Mouse (Mus musculus): Measurements from ENCODE around the gene Ptrh2. TPM values are rescaled to one million over a fixed set of nuclear protein-coding genes. Genes with fewer than 3 reads are reported as not detected.

Ptrh2 gene
- polyA plus RNA-seq, 1 experiment from 2014 or later: 44.8 TPM

GRCm38 (mm10) chr11:86662986-86663895 is 20.5 kb upstream of the Ptrh2 start:
- no peaks in the 10 kb centered on the region; the same call in 1 of the 2 replicates for H3K36me3 ChIP-seq (ENCODE audit: control insufficient read depth, insufficient read depth, low read length)
- ATAC-seq (replicated peaks; ENCODE audit: low FRiP score): no peak
- H3K4me2 ChIP-seq (ENCODE audit: low read depth, low read length, severe bottlenecking): no peak overlapping the region
- H3K9ac ChIP-seq (ENCODE audit: low read length): no peak overlapping the region
- H3K4me3 ChIP-seq (ENCODE audit: low read depth, low read length): no peak overlapping the region
- H3K27me3 ChIP-seq (ENCODE audit: control insufficient read depth, insufficient read depth, low read length): no peaks in the 10 kb centered on the region
- DNase-seq (ENCODE audit: low spot score): no peak
- H3K4me1 ChIP-seq (replicated peaks; ENCODE audit: control insufficient read depth, insufficient read depth, low read length): no peaks in the 10 kb centered on the region
- WGBS: 94% methylated on average over 8 of the region's 8 CpGs
- H3K27ac ChIP-seq (ENCODE audit: low read depth, low read length): no peak overlapping the region
- no peaks in the 10 kb centered on the region for H3K9me3 ChIP-seq (ENCODE audit: control insufficient read depth, low read length)

DNA sequence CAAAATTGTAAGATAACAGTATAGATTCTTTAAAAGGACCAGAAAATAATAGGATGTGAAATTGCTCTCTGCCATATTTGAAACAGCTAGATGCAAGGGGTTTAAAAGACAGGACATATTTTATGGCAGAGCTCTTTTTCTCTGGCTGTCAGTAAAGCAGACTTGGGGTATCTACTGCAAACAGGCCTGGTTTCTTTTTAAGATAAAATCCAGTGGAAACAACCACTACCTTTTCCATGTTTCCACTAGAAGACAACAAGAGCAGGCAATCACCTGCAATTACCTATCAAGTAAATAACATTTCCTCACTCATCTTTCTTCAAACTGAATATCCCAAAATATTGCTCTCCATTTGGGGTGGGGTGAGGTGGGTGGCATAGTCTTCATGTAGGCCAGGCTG is 19.8 kb upstream of the Ptrh2 start:
- Histone ChIP-seq H3K27ac (ENCODE audit: low read depth, low read length) (no peak overlapping the region), H3K4me3 (ENCODE audit: low read depth, low read length) (no peak overlapping the region), H3K9me3 (ENCODE audit: control insufficient read depth, low read length) (no peaks in the 10 kb centered on the region), H3K4me2 (ENCODE audit: low read depth, low read length, severe bottlenecking) (no peak overlapping the region), H3K36me3 (ENCODE audit: control insufficient read depth, insufficient read depth, low read length) (no peaks in the 10 kb centered on the region; the same call in 1 of the 2 replicates), H3K4me1 (replicated peaks; ENCODE audit: control insufficient read depth, insufficient read depth, low read length) (no peaks in the 10 kb centered on the region), H3K9ac (ENCODE audit: low read length) (no peak overlapping the region), H3K27me3 (ENCODE audit: control insufficient read depth, insufficient read depth, low read length) (no peaks in the 10 kb centered on the region)
- DNase-seq (ENCODE audit: low spot score) (no peak), ATAC-seq (replicated peaks; ENCODE audit: low FRiP score) (no peak)

GRCm38 (mm10) chr11:86664406-86664805 is 19.4 kb upstream of the Ptrh2 start:
- Histone ChIP-seq H3K9ac (ENCODE audit: low read length) (no peak overlapping the region), H3K27ac (ENCODE audit: low read depth, low read length) (no peak overlapping the region), H3K27me3 (ENCODE audit: control insufficient read depth, insufficient read depth, low read length) (no peaks in the 10 kb centered on the region), H3K4me2 (ENCODE audit: low read depth, low read length, severe bottlenecking) (no peak overlapping the region), H3K4me3 (ENCODE audit: low read depth, low read length) (no peak overlapping the region), H3K4me1 (replicated peaks; ENCODE audit: control insufficient read depth, insufficient read depth, low read length) (no peaks in the 10 kb centered on the region), H3K9me3 (ENCODE audit: control insufficient read depth, low read length) (no peaks in the 10 kb centered on the region), H3K36me3 (ENCODE audit: control insufficient read depth, insufficient read depth, low read length) (no peaks in the 10 kb centered on the region; the same call in 1 of the 2 replicates)
- 91% methylated on average over 3 of the region's 3 CpGs for WGBS
- DNase-seq (ENCODE audit: low spot score) (no peak), ATAC-seq (replicated peaks; ENCODE audit: low FRiP score) (no peak)

DNA sequence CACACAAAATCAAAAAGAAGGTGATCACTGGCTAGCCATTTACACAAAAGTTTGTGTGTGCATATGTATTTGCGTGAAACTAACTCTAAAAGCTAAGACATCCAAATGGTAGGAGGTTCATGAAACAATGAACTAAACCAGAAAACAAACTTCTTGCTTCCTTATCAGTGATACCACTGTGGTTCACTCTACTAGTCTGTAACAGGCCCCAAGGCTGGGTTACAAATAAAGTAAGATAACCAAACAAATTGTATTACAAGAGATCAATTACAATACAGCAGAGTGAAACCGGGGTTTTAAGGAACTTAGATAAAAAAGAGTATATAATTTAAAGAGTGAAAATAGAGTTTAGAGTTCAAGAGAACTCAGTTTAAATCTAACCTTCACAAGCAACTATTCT is 16.2 kb upstream of the Ptrh2 start:
- H3K27ac ChIP-seq (ENCODE audit: low read depth, low read length): no peak overlapping the region
- 91% methylated on average over 2 of the region's 2 CpGs for WGBS
- ATAC-seq (replicated peaks; ENCODE audit: low FRiP score) (no peak), DNase-seq (ENCODE audit: low spot score) (no peak)
- H3K9me3 ChIP-seq (ENCODE audit: control insufficient read depth, low read length): no peaks in the 10 kb centered on the region
- H3K4me2 ChIP-seq (ENCODE audit: low read depth, low read length, severe bottlenecking): no peak overlapping the region
- no peak overlapping the region for H3K4me3 ChIP-seq (ENCODE audit: low read depth, low read length)
- H3K9ac ChIP-seq (ENCODE audit: low read length): no peak overlapping the region
- no peaks in the 10 kb centered on the region for H3K27me3 ChIP-seq (ENCODE audit: control insufficient read depth, insufficient read depth, low read length)
- no peaks in the 10 kb centered on the region for H3K4me1 ChIP-seq (replicated peaks; ENCODE audit: control insufficient read depth, insufficient read depth, low read length)
- no peaks in the 10 kb centered on the region; the same call in 1 of the 2 replicates for H3K36me3 ChIP-seq (ENCODE audit: control insufficient read depth, insufficient read depth, low read length)

- Histone ChIP-seq H3K9ac (ENCODE audit: low read length) (no peak overlapping the region), H3K9me3 (ENCODE audit: control insufficient read depth, low read length) (no peaks in the 10 kb centered on the region), H3K27ac (ENCODE audit: low read depth, low read length) (no peak overlapping the region), H3K4me1 (replicated peaks; ENCODE audit: control insufficient read depth, insufficient read depth, low read length) (no peaks in the 10 kb centered on the region), H3K27me3 (ENCODE audit: control insufficient read depth, insufficient read depth, low read length) (no peaks in the 10 kb centered on the region), H3K4me3 (ENCODE audit: low read depth, low read length) (no peak overlapping the region), H3K36me3 (ENCODE audit: control insufficient read depth, insufficient read depth, low read length) (no peaks in the 10 kb centered on the region; the same call in 1 of the 2 replicates), H3K4me2 (ENCODE audit: low read depth, low read length, severe bottlenecking) (no peak overlapping the region)
- 88% methylated on average over 3 of the region's 3 CpGs for WGBS
- ATAC-seq (replicated peaks; ENCODE audit: low FRiP score): no peak
- no peak for DNase-seq (ENCODE audit: low spot score)
Observed at GRCm38 (mm10) chr11:86668169-86668568, 15.6 kb upstream of the Ptrh2 start.

GRCm38 (mm10) chr11:86671041-86671675 is 12.6 kb upstream of the Ptrh2 start:
- no peak overlapping the region for H3K4me2 ChIP-seq (ENCODE audit: low read depth, low read length, severe bottlenecking)
- H3K36me3 ChIP-seq (ENCODE audit: control insufficient read depth, insufficient read depth, low read length): no peaks in the 10 kb centered on the region
- no peak for DNase-seq (ENCODE audit: low spot score)
- no peaks in the 10 kb centered on the region for H3K9me3 ChIP-seq (ENCODE audit: control insufficient read depth, low read length)
- H3K27ac ChIP-seq (ENCODE audit: low read depth, low read length): no peak overlapping the region
- H3K4me1 ChIP-seq (replicated peaks; ENCODE audit: control insufficient read depth, insufficient read depth, low read length): no peaks in the 10 kb centered on the region
- H3K4me3 ChIP-seq (ENCODE audit: low read depth, low read length): no peak overlapping the region
- ATAC-seq (replicated peaks; ENCODE audit: low FRiP score): no peak
- no peaks in the 10 kb centered on the region for H3K27me3 ChIP-seq (ENCODE audit: control insufficient read depth, insufficient read depth, low read length)
- no peak overlapping the region for H3K9ac ChIP-seq (ENCODE audit: low read length)
- WGBS: 72% methylated on average over 3 of the region's 3 CpGs

DNA sequence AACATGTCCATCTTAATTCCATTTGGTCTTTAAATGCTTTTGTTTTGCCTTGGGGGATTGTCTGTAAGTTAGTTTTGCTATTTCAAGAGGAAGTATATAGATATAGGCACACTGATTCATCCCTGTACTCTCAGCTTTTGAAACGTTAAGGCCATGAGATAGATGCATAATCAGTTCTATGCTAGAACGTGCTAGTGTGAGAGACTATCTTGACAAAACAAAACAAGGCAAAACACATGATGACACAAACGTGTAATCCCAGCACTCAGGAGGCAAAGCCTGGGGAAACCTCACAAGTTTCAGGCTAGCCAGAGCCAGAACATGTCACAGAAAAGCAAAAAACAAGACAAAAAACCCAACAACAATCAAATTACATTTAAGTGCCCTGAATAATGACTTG is 11.0 kb upstream of the Ptrh2 start:
- no peak for ATAC-seq (replicated peaks; ENCODE audit: low FRiP score)
- DNase-seq (ENCODE audit: low spot score): no peak
- WGBS: 88% methylated on average over 3 of the region's 3 CpGs
- Histone ChIP-seq H3K4me2 (ENCODE audit: low read depth, low read length, severe bottlenecking) (no peak overlapping the region), H3K27me3 (ENCODE audit: control insufficient read depth, insufficient read depth, low read length) (no peaks in the 10 kb centered on the region), H3K9me3 (ENCODE audit: control insufficient read depth, low read length) (no peaks in the 10 kb centered on the region), H3K4me1 (replicated peaks; ENCODE audit: control insufficient read depth, insufficient read depth, low read length) (no peaks in the 10 kb centered on the region), H3K27ac (ENCODE audit: low read depth, low read length) (no peak overlapping the region), H3K36me3 (ENCODE audit: control insufficient read depth, insufficient read depth, low read length) (no peaks in the 10 kb centered on the region), H3K4me3 (ENCODE audit: low read depth, low read length) (no peak overlapping the region), H3K9ac (ENCODE audit: low read length) (no peak overlapping the region)

DNA sequence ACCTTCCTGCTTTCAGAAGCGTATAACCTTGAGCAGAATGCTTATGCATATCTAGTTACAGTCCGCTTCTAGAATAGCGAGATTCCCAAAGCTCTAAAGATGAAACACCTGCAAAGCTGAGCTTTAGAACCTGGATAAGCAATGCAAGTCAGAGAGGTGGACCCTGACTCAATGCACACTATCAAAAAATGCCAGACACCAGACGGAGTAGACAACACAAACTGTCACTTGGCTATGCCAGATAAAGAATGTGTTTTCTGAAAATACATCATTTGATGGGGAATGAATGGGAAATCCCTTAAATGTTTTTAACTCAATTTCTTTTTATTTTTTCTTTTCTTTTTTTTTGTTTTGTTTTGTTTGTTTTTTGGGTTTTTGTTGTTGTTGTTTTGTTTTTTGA is 8.3 kb upstream of the Ptrh2 start:
- WGBS: 92% methylated on average over 4 of the region's 4 CpGs
- no peaks in the 10 kb centered on the region for H3K27me3 ChIP-seq (ENCODE audit: control insufficient read depth, insufficient read depth, low read length)
- no peak overlapping the region for H3K27ac ChIP-seq (ENCODE audit: low read depth, low read length)
- no peak overlapping the region for H3K4me3 ChIP-seq (ENCODE audit: low read depth, low read length)
- no peak overlapping the region for H3K9ac ChIP-seq (ENCODE audit: low read length)
- DNase-seq (ENCODE audit: low spot score) (no peak), ATAC-seq (replicated peaks; ENCODE audit: low FRiP score) (no peak)
- H3K36me3 ChIP-seq (ENCODE audit: control insufficient read depth, insufficient read depth, low read length): no peaks in the 10 kb centered on the region
- no peaks in the 10 kb centered on the region for H3K9me3 ChIP-seq (ENCODE audit: control insufficient read depth, low read length)
- no peak overlapping the region for H3K4me2 ChIP-seq (ENCODE audit: low read depth, low read length, severe bottlenecking)
- no peaks in the 10 kb centered on the region for H3K4me1 ChIP-seq (replicated peaks; ENCODE audit: control insufficient read depth, insufficient read depth, low read length)

Data from forebrain, embryonic 11.5 days (tissue).